Mouse (Mus musculus) stomach, postnatal 0 days (tissue): Measurements from ENCODE around the gene Mindy1.

Source experiments
- CTCF ChIP-seq: IDR thresholded peaks from 2 replicates; pipeline ENCODE4 v1.5.1; 2016; ENCODE audit warnings: antibody characterized with exemption, low read depth, mild to moderate bottlenecking, moderate library complexity
- EP300 ChIP-seq: optimal IDR thresholded peaks from 2 replicates; pipeline ENCODE3; 2016; ENCODE audit warnings: antibody characterized with exemption

DNA sequence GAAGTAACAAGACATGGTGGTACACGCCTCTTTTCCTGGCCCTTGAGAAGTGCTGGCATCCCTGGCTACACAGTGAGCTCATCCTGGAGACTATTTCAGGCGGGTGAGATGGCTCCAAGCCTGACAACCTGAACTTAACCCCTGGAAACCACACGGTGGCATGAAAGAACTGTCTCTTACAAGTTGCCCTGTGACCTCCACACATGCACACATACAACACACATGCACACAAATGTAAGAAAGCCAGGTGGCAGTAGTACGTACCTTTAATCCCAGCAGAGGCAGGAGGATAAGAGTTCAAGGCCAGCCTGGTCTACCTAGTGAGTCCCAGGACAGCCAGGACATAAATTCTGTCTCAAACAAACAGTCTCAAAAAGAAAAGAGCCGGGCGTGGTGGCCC lies 42.1 kb upstream of the Mindy1 start:
- peak; percentile 27 for TF ChIP-seq CTCF
- no peak for TF ChIP-seq EP300
